Mouse (Mus musculus): Measurements from ENCODE around the gene Ncbp2. TPM values are rescaled to one million over a fixed set of nuclear protein-coding genes. Genes with fewer than 3 reads are reported as not detected.

The Ncbp2 gene
- total and polyA plus RNA-seq, 2 experiments from 2014 or later: 25.9 to 73.2 TPM

DNA sequence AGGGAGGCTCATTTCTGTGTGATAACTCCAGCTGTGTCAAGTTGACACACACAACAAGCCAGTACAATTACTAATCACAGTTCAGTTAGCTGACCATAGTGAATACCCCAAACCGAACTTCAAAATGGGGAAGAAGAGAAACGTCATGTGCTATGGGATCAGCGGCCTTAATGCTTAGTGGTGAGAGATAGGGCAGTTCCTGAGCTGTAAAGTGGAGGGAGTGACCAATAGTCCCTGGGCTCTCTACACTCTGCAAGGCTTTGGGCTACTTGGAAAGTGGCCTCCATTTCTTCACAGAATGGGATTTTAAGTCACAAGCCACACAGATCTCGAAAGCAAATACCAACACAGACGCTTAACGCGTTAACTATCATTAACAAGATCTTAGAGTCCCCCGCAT is 980 bp upstream of the Ncbp2 start:
- Histone ChIP-seq H3K9me3 (ENCODE audit: low read length) (no peaks in the 10 kb centered on the region), H3K4me2 (ENCODE audit: low read depth, low read length, poor library complexity, severe bottlenecking) (peak overlapping the region; percentile 89), H3K27me3 (ENCODE audit: insufficient read depth, low read length) (no peaks in the 10 kb centered on the region), H3K4me1 (ENCODE audit: insufficient read depth, low read length) (peaks cover 17% of the 10 kb centered on the region), H3K9ac (replicated peaks; ENCODE audit: low read length, poor library complexity, severe bottlenecking) (peak overlapping the region; percentile 91), H3K27ac (ENCODE audit: low read depth, low read length) (peak overlapping the region; percentile 85), H3K36me3 (ENCODE audit: insufficient read depth, low read length) (peaks cover 8% of the 10 kb centered on the region), H3K4me3 (ENCODE audit: low read depth, low read length) (peak overlapping the region; percentile 93)
- DNase-seq (ENCODE audit: low spot score) (no peak), ATAC-seq (ENCODE audit: low FRiP score) (no peak)
- 40% methylated on average over 8 of the region's 8 CpGs for WGBS
- no peak for TF ChIP-seq CTCF (IDR thresholded peaks at IDR 0.05)

DNA sequence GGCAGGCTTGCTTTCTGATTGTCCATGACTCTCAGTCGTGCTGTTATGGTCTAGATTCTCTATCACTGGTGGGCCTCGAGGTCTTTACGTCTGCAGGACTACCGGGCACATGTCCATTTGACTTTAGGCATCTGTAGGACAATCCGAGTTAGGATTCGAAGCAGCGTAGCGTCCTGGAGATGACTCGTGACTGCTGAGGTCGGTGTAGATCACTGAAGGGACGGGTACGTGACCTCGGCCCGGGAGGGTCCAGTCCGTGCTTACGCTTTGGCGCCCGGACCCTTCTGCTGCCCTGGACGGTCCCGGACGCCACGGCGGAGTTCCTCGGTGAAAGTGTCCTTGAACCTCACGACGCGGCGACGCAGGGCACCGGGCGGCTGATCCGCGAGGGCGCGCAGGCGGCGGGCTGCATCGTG is 404 bp upstream of the Ncbp2 start:
- peak overlapping the region; percentile 91 for H3K9ac ChIP-seq (replicated peaks; ENCODE audit: low read length, poor library complexity, severe bottlenecking)
- 1% methylated on average over 34 of the region's 38 CpGs for WGBS
- no peak; the same call in 1 of the 2 replicates for ATAC-seq (ENCODE audit: low FRiP score)
- peak; percentile 19 for DNase-seq (ENCODE audit: low spot score)
- H3K9me3 ChIP-seq (ENCODE audit: low read length): no peaks in the 10 kb centered on the region
- H3K27ac ChIP-seq (ENCODE audit: low read depth, low read length): peak overlapping the region; percentile 85
- H3K4me2 ChIP-seq (ENCODE audit: low read depth, low read length, poor library complexity, severe bottlenecking): peak overlapping the region; percentile 89
- H3K4me3 ChIP-seq (ENCODE audit: low read depth, low read length): peak overlapping the region; percentile 93
- H3K27me3 ChIP-seq (ENCODE audit: insufficient read depth, low read length): no peaks in the 10 kb centered on the region
- TF ChIP-seq CTCF (IDR thresholded peaks at IDR 0.05): no peak
- H3K36me3 ChIP-seq (ENCODE audit: insufficient read depth, low read length): peaks cover 8% of the 10 kb centered on the region
- peaks cover 17% of the 10 kb centered on the region for H3K4me1 ChIP-seq (ENCODE audit: insufficient read depth, low read length)

DNA sequence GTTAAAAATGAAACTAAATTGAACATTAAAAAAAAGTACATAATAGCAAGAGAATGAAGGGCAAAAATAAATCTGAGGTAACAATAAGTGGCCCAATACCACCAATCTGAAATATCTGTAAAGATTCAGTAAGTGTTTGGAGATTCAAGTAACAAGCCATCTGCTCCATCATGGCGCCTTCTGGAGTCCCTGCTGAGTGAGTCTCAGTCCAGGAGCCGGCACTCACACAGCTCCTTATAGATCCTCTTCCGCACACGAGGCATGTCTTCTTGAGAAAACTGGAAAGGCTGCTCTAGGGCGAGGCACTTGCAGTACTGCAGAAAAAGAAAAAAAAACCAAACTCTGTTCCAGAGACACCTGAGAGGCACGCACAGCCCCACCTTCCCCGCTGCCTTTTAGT is 14.9 kb downstream of the Ncbp2 start:
- peaks cover 51% of the 10 kb centered on the region for H3K36me3 ChIP-seq (ENCODE audit: insufficient read depth, low read length)
- ATAC-seq (ENCODE audit: low FRiP score): no peak
- H3K27me3 ChIP-seq (ENCODE audit: insufficient read depth, low read length): no peaks in the 10 kb centered on the region
- H3K9me3 ChIP-seq (ENCODE audit: low read length): no peaks in the 10 kb centered on the region
- no peaks in the 10 kb centered on the region for H3K4me1 ChIP-seq (ENCODE audit: insufficient read depth, low read length)
- H3K4me3 ChIP-seq (ENCODE audit: low read depth, low read length): no peak overlapping the region
- no peak overlapping the region for H3K27ac ChIP-seq (ENCODE audit: low read depth, low read length)
- TF ChIP-seq CTCF (IDR thresholded peaks at IDR 0.05): no peak
- 90% methylated on average over 7 of the region's 7 CpGs for WGBS
- H3K4me2 ChIP-seq (ENCODE audit: low read depth, low read length, poor library complexity, severe bottlenecking): no peak overlapping the region
- DNase-seq (ENCODE audit: low spot score): no peak
- H3K9ac ChIP-seq (replicated peaks; ENCODE audit: low read length, poor library complexity, severe bottlenecking): no peak overlapping the region

DNA sequence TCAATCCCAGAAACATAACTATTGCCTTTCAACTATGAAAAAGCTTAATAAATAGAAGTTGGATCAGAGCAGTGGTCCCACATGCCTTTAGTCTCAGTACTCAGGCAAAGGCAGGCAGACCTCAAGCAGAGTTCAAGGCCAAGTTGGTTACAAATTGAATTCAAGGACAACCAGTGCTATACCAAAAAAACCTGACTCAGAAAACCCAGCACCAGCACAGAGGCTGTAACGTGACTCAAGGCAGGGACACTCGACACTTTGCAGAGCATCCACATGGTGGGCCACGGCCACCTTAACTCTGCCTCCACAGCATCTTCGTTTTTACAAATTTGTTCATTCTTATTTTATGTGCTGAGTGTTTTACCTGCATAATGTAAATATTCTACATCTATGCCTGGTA is 26.9 kb downstream of the Ncbp2 start:
- WGBS: 96% methylated on average over 4 of the region's 4 CpGs
- Histone ChIP-seq H3K27me3 (ENCODE audit: insufficient read depth, low read length) (no peaks in the 10 kb centered on the region), H3K27ac (ENCODE audit: low read depth, low read length) (no peak overlapping the region), H3K9me3 (ENCODE audit: low read length) (no peaks in the 10 kb centered on the region), H3K36me3 (ENCODE audit: insufficient read depth, low read length) (peaks cover 18% of the 10 kb centered on the region; the same call in 1 of the 2 replicates), H3K9ac (replicated peaks; ENCODE audit: low read length, poor library complexity, severe bottlenecking) (no peak overlapping the region), H3K4me1 (ENCODE audit: insufficient read depth, low read length) (no peaks in the 10 kb centered on the region), H3K4me3 (ENCODE audit: low read depth, low read length) (no peak overlapping the region), H3K4me2 (ENCODE audit: low read depth, low read length, poor library complexity, severe bottlenecking) (no peak overlapping the region)
- ATAC-seq (ENCODE audit: low FRiP score) (no peak), DNase-seq (ENCODE audit: low spot score) (no peak)
- TF ChIP-seq CTCF (IDR thresholded peaks at IDR 0.05): no peak

DNA sequence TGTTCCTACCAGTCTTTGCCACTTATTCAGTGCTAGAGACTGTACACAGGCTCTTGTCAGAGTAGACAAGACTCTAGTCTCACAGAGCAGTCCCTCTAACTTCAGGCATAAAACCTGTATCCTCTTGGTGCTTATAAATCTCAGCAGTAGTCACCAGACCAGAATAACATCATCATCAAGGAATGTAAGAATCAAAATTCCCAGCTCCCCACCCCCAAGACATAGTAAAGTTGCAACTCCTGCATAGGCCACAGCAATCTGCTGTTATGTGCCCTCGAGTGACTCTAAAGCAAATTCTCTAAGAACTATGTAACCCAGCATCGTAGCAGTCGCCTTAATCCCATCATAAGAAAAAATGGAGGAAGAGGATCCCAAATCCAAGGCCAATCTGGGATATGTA is 31.2 kb downstream of the Ncbp2 start:
- no peak for ATAC-seq (ENCODE audit: low FRiP score)
- Histone ChIP-seq H3K4me3 (ENCODE audit: low read depth, low read length) (no peak overlapping the region), H3K27ac (ENCODE audit: low read depth, low read length) (no peak overlapping the region), H3K36me3 (ENCODE audit: insufficient read depth, low read length) (peaks cover 11% of the 10 kb centered on the region; the same call in 1 of the 2 replicates), H3K4me2 (ENCODE audit: low read depth, low read length, poor library complexity, severe bottlenecking) (no peak overlapping the region), H3K9ac (replicated peaks; ENCODE audit: low read length, poor library complexity, severe bottlenecking) (no peak overlapping the region), H3K9me3 (ENCODE audit: low read length) (no peaks in the 10 kb centered on the region), H3K4me1 (ENCODE audit: insufficient read depth, low read length) (no peaks in the 10 kb centered on the region), H3K27me3 (ENCODE audit: insufficient read depth, low read length) (no peaks in the 10 kb centered on the region)
- WGBS: 96% methylated on average over 3 of the region's 3 CpGs
- DNase-seq (ENCODE audit: low spot score): no peak
- TF ChIP-seq CTCF (IDR thresholded peaks at IDR 0.05): no peak

DNA sequence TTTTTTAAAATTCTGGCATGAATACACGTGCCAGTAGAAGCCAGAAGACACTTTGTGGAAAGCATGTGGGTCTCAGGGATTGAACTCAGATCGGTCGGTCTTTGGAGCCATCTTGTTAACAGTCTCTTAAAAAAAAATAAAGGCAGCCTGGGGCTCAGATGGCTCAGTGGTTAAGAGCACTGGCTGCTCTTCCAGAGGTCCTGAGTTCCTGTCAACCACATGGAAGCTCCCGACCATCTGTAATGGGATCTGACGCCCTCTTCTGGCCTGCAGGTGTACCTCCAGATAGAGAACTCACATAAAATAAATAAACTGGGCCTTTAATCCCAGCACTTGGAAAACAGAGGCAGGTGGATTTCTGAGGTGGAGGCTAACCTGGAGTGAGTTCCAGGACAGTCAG is 32.6 kb downstream of the Ncbp2 start:
- no peak for TF ChIP-seq CTCF (IDR thresholded peaks at IDR 0.05)
- H3K4me1 ChIP-seq (ENCODE audit: insufficient read depth, low read length): no peaks in the 10 kb centered on the region
- no peak overlapping the region for H3K4me3 ChIP-seq (ENCODE audit: low read depth, low read length)
- H3K4me2 ChIP-seq (ENCODE audit: low read depth, low read length, poor library complexity, severe bottlenecking): no peak overlapping the region
- no peak for DNase-seq (ENCODE audit: low spot score)
- no peak overlapping the region for H3K27ac ChIP-seq (ENCODE audit: low read depth, low read length)
- no peak for ATAC-seq (ENCODE audit: low FRiP score)
- 80% methylated on average over 5 of the region's 5 CpGs for WGBS
- H3K9me3 ChIP-seq (ENCODE audit: low read length): no peaks in the 10 kb centered on the region
- peaks cover 7% of the 10 kb centered on the region; the same call in 1 of the 2 replicates for H3K36me3 ChIP-seq (ENCODE audit: insufficient read depth, low read length)
- H3K27me3 ChIP-seq (ENCODE audit: insufficient read depth, low read length): no peaks in the 10 kb centered on the region
- H3K9ac ChIP-seq (replicated peaks; ENCODE audit: low read length, poor library complexity, severe bottlenecking): no peak overlapping the region
